Mouse (Mus musculus) cortical plate, adult 2 months (tissue): Measurements from ENCODE around the gene Pemt. TPM values are rescaled to one million over a fixed set of nuclear protein-coding genes. Genes with fewer than 3 reads are reported as not detected.
A peak's percentile ranks its signal among the peaks of the same experiment; 100 is the strongest.
"Not testable (repeated sequence)": the region's sequence is repeated elsewhere in the genome, so short reads cannot be mapped to it uniquely, and the experiment has no call there.

Experiments
- H3K27ac ChIP-seq: fragments of 200-500 bp; 2 replicates; pipeline ENCODE4 v1.5.1; 2012; ENCODE audit warnings: low read length, control low read depth, inconsistent platforms; ENCODE audit not compliant: insufficient read depth
- H3K4me1 ChIP-seq: fragments of 200-500 bp; 2 replicates; pipeline ENCODE4 v1.6.1; 2011; ENCODE audit warnings: low read length; ENCODE audit not compliant: control insufficient read depth, insufficient read depth
- H3K4me3 ChIP-seq: fragments of 200-500 bp; 2 replicates; pipeline ENCODE4 v1.5.1; 2011; ENCODE audit warnings: mild to moderate bottlenecking, low read length, control low read depth; ENCODE audit not compliant: insufficient read depth
- CTCF ChIP-seq: fragments of 200-500 bp; IDR thresholded peaks from 2 replicates; pipeline ENCODE4 v1.5.1; 2011; ENCODE audit warnings: mild to moderate bottlenecking, control low read depth, low read length; ENCODE audit not compliant: insufficient read depth; ENCODE audit errors: extremely low read depth
- POLR2A ChIP-seq: fragments of 200-500 bp; IDR thresholded peaks from 2 replicates; pipeline ENCODE4 v1.6.1; 2011; ENCODE audit warnings: mild to moderate bottlenecking, low read length, control low read depth; ENCODE audit not compliant: insufficient read depth; ENCODE audit errors: extremely low read depth
- polyA plus RNA-seq: library from polyadenylated mRNA; depleted of rRNA; stranded (reverse); fragments of >200 nt; gene quantifications from 2 replicates; pipeline ENCODE4 v1.2.3, GENCODE M21; 2012

Gene Pemt
- polyA plus RNA-seq, 1 experiment, result 7.1 TPM

DNA sequence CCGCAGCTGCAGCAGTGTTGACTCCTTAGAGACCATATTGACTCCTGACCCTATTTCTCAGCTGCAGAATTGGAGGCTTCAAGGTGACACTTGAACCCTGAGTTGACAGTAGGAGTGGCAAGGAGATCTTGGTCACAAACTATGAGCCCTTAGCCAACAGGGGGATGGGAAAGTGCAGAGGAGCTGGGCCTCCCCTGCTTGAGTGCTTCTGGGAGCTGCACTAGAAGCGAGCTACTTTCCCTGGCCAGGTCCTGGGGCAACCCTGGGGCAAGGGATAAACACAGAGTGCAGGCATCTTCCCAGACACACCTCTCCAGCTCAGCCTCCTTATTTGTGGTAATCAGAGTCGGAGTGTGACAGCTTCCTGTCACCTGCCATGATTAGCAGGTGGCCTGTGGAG is 83.7 kb downstream of the Pemt start:
- no peak for TF ChIP-seq CTCF
- TF ChIP-seq POLR2A, result no peak
- Histone ChIP-seq H3K4me1 (peaks cover 4% of the 10 kb centered on the region), H3K4me3 (no peak overlapping the region), H3K27ac (no peak overlapping the region)

DNA sequence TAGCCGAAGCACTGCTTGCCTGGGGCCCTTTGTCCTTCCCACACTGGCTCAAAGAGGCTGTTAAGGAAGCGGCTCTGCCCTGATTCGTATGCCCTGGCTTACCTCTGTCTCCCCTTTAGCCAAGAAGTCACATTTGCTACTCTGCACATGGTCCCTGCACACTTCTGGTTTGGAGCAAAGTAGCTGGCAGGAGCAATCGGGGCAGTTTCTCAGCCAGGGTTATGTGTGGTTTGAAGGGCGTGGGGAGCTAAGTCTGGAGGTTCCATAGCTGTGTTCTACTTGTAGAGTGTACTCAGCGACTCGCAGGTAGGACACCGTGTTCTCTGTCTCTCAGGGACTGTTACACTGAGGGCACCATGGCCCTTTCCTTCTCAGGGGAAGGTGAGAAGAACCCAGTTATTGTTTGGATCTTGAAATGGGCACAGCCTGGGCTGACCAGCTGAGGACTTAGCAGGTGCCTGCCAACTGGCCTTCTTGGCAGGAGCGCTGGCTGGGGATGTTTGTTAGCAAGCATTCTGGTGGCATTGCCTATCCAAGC is 84.9 kb downstream of the Pemt start:
- peak overlapping the region; percentile 36; the same call in 1 of the 2 replicates for H3K27ac ChIP-seq

DNA sequence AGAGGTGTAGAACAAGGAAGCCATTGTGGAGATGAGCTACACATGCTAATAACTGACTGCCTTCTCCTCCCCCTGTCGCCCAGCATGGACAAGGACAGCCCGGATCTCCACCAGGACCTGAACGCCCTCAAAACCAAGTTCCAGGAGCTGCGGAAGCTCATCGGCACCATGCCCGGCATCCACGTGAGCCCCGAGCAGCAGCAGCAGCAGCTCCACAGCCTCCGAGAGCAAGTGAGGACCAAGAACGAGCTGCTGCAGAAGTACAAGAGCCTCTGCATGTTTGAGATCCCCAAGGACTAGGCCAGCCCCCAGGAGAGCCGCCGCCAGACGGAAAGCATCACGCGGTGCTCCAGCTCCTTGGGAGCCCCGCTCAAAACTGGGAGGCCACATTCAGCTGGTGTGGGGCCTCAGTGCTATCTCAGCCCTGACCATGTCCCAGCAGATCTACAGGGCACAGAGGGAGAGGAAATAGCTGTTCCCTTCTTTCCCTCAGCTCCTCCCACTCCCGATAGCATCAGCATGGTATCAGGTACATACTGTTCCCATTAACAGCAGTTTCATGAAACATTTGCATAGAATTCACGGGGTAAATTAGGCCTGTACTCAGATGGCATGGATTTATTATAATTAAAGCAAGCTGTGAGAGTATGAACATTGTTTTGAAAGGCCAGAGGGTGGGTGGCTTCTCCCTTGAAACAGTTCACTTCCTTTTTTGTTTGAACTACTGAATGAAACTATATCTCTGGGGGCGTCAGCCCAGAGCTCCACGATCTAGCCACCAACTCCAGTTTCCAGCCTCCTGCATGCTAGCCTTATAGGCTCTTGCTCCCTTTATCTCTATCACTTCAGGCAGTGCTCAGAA is 85.6 kb downstream of the Pemt start:
- 0 out of 2 replicates have a peak overlapping the region, but pooled peaks have one; percentile 6 for H3K27ac ChIP-seq
- TF ChIP-seq POLR2A (no peak; the same call in 1 of the 2 replicates), CTCF (no peak)
- H3K4me3 ChIP-seq, result no peak overlapping the region
- H3K4me1 ChIP-seq, result peaks cover 4% of the 10 kb centered on the region

More for the DNA sequence above, 84.9 kb downstream of the Pemt start:
- TF ChIP-seq CTCF (no peak), POLR2A (no peak)
- H3K4me3 ChIP-seq, result no peak overlapping the region
- peaks cover 4% of the 10 kb centered on the region for H3K4me1 ChIP-seq

DNA sequence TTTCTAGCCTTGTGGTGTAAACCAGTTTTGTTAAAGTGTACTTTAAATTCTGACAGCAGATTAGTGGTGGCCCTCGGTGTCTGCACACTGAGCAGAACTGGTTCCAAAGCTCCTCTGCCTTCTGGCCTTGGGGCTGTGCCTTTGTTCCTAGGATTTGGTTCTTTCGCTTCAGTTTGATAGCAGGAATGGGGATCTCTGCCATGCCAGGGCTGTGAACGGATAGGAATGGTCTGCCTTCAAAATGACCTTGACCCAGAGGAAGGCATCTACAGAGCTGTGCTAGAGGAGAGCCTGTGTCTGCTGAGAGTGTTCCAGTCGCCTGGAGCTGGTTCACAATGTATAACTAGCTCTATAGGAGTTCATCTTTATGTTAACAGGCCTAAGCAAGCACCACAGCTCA is 86.8 kb downstream of the Pemt start:
- peaks cover 4% of the 10 kb centered on the region for H3K4me1 ChIP-seq
- H3K4me3 ChIP-seq, result no peak overlapping the region
- TF ChIP-seq POLR2A (no peak), CTCF (no peak)
- no peak overlapping the region for H3K27ac ChIP-seq

DNA sequence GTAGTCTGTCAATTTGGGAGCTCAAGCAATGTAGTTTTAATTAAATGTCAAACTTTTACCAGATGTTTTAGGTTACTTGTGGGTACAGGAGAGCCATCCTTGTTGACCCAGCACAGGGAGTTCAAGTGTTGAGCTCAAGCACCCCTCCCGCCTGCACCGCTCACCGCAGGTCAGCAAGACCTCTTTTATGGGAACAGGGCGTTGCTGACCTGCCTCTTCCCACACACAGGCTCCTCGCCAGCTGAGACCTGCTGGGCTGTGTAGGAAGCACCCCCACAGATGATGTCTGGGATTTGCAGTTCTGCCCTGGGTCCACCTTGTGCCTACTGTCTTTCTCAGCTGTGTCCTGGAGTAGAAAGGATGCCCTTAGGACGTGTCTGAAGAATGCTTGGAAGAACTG is 89.5 kb downstream of the Pemt start:
- Histone ChIP-seq H3K27ac (no peak overlapping the region), H3K4me1 (peaks cover 4% of the 10 kb centered on the region), H3K4me3 (no peak overlapping the region)
- TF ChIP-seq POLR2A (no peak), CTCF (no peak)

DNA sequence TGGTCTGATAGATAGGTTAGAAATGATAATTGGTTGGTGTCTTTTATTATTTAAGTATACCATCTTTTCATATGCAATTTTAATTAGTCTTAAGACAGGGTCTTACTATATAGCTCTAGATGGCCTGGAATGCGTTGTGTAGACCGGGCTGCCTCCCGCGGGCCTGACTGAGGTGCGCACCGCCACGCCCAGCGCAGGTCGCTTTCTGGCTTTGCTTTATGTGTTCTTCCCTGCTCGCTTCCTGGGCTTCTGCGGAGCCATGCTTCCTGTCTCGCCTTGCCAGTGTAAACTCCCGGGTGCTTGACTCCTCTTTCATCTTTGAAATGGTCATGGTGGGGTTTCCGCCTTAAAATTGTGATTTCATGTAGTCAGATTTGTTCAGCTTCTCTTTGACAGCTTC is 93.4 kb downstream of the Pemt start:
- Histone ChIP-seq H3K4me3 (no peak overlapping the region), H3K4me1 (peaks cover 2% of the 10 kb centered on the region; the same call in 1 of the 2 replicates), H3K27ac (no peak overlapping the region)
- TF ChIP-seq CTCF (no peak), POLR2A (no peak)

DNA sequence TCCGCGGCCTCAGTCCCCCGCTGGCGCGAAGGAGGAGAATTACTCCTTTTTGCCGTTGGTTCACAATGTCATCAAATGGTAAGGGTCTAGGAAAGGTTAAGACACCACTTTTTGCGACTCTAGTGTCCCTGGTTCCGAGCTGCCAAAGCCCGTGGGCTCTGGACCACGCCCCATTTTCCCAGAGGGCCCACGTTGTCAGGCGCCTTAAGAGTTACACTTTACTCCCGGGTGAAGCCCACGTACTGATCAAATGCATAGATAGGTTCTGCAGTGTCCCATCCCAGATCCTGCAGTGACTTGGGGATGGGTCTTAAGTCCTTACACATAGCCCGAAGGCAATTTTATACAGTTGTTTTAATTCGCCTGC is 97.9 kb downstream of the Pemt start:
- Histone ChIP-seq H3K4me1 (peaks cover 2% of the 10 kb centered on the region; the same call in 1 of the 2 replicates), H3K27ac (peak overlapping the region; percentile 35; the same call in 1 of the 2 replicates), H3K4me3 (peak overlapping the region; percentile 72)
- no peak for TF ChIP-seq POLR2A
- TF ChIP-seq CTCF, result no peak

DNA sequence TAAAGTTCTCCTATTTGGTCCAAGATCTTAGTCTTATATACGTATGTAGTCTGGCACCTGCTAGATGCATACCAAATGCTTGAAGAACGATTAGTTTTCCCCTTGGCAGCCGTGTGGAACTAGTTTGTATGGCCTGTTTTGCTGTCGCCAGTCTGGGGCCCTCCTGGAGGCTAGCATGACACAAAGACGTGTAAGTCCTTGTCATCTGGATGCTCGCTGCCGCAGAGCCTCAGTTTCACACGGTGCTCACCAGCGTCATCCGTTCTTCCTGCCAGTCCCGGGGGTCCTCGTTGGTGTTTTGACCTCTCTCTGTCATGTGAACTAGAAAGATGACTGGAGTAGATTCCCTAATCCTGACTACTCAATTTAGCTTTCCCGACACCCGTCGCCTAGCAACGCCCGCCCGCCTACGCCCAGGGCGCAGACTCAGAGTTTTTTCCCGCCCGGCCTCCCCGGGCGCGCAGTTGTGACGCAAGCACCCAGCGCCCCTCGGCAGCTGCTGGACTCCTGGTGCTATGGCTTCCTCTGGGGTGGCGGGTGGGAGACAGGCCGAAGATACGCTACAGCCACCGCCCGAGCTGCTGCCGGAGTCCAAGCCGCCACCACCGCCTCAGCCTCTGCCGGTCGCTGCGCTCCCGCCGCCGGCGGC is 98.4 kb downstream of the Pemt start, which contains the start of gene Med9:
TSS of gene Med9 (plus strand) at position 455 of the 649 bp plus-strand sequence.
- Histone ChIP-seq H3K4me1 (peaks cover 2% of the 10 kb centered on the region; the same call in 1 of the 2 replicates), H3K27ac (peak within 1 kb of the TSS; percentile 35)

DNA sequence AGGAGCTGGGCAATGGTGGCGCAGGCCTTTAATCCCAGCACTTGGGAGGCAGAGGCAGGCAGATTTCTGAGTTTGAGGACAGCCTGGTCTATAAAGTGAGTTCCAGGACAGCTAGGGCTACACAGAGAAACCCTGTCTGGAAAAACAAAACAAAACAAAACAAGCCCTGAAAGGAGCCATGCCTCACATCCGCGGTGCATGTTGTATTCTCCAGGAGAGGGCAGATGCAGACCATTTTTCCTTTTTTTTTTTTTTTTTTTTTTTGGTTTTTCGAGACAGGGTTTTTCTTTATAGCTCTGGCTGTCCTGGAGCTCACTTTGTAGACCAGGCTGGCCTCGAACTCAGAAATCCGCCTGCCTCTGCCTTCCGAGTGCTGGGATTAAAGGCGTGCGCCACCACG is 101.4 kb downstream of the Pemt start:
- not testable (repeated sequence) for H3K4me1 ChIP-seq, H3K4me3 ChIP-seq, H3K27ac ChIP-seq

More for the DNA sequence above, 98.4 kb downstream of the Pemt start, which contains the start of gene Med9:
- peak within 1 kb of the TSS; percentile 72 for H3K4me3 ChIP-seq
- no peak for TF ChIP-seq CTCF
- TF ChIP-seq POLR2A, result peak; percentile 64

DNA sequence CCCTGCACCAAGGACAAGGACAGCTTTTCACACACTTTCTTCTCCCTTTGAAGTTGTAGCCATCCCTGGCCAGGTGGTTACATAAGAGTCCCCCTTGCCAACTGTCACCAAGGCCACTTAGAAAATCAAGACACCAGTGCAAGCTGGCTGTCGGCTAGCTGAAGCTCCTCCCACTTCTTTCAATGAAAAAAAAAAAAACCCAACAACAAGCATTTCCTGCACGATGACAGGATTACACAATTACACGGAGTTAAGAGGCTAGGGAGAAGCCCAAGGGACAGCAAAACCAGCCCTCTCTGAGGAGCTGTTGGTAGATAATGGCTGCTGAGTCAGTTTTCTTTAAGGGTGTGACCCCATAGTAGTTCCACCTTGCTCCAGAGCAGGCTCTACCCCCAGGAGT is 104.9 kb downstream of the Pemt start:
- H3K4me1 ChIP-seq, result no peaks in the 10 kb centered on the region
- H3K27ac ChIP-seq, result no peak overlapping the region
- no peak overlapping the region for H3K4me3 ChIP-seq
- TF ChIP-seq CTCF, result no peak
- no peak for TF ChIP-seq POLR2A
